Mouse (Mus musculus) lung, adult 2 months (tissue): ENCODE measurements around the gene Sipa1l1.

Source experiments
- CTCF ChIP-seq: fragments of 200-500 bp; IDR thresholded peaks from 2 replicates; pipeline ENCODE4 v1.5.1; 2011; ENCODE audit warnings: mild to moderate bottlenecking, low read length, control low read depth; ENCODE audit not compliant: insufficient read depth
- POLR2A ChIP-seq: fragments of 200-500 bp; IDR thresholded peaks from 2 replicates; pipeline ENCODE4 v1.6.1; 2011; ENCODE audit warnings: low read depth, mild to moderate bottlenecking, control low read depth, low read length, borderline replicate concordance; ENCODE audit errors: extremely low read depth

DNA sequence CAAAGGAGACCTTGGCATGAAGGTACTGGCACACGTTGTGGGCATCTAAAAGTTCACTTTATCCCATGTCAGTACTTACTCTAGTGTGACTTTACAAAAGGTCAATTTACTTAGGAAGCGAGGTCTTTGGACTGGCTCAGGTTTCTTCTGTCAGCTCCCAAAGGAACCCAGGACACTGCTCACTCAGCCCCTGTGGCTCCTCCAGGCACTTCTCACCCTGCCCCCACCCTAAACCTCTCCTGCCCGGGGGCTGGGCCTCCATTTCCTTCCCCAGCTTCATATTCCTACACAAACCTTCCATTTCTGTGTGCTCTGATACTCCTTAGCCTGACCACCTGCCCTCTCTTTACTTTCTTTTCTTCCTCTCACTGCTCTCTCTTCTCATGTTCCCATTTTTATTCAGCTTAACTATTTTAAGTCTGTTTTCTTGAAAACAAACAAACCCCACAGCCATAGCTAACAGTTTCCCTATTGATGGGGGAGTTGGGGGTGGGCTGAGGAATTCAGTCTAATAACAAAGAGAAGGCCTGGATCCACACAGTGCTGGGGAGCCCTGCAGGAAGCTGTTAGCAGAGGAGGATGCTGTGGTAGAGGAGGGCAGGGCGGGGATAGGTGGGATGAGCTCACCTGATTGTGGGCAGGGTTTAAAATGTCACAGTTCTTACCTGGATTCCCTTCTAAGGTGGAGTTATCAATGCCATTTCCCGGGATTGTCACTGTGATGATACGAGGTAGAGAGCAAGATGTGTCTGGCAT, 57.4 kb downstream of the Sipa1l1 start:
- TF ChIP-seq CTCF (no peak), POLR2A (no peak)
